Mouse (Mus musculus): ENCODE data around the gene Fyco1. TPM values are rescaled to one million over a fixed set of nuclear protein-coding genes. Genes with fewer than 3 reads are reported as not detected.

Fyco1 gene
- total and polyA plus RNA-seq, 2 experiments from 2014 or later, result 40.9 to 82.7 TPM

- Histone ChIP-seq H3K4me3 (ENCODE audit: low read depth, low read length) (no peak within 1 kb of the TSS), H3K27ac (ENCODE audit: low read depth) (no peak within 1 kb of the TSS), H3K9me3 (replicated peaks; ENCODE audit: control insufficient read depth, low read length) (no peaks in the 10 kb centered on the region), H3K4me1 (ENCODE audit: control insufficient read depth, insufficient read depth) (no peaks in the 10 kb centered on the region), H3K27me3 (ENCODE audit: control insufficient read depth, insufficient read depth, low read length) (no peaks in the 10 kb centered on the region), H3K4me2 (ENCODE audit: low read depth, low read length) (no peak within 1 kb of the TSS), H3K36me3 (replicated peaks; ENCODE audit: control insufficient read depth, insufficient read depth, low read length) (no peaks in the 10 kb centered on the region), H3K9ac (replicated peaks; ENCODE audit: low read depth, low read length) (no peak within 1 kb of the TSS)
- DNase-seq (ENCODE audit: low spot score), result no peak
- TF ChIP-seq CTCF (IDR thresholded peaks at IDR 0.05; ENCODE audit: low read depth) (no peak), EP300 (IDR thresholded peaks at IDR 0.05; ENCODE audit: low read depth) (no peak)
- WGBS, result 83% methylated on average over 9 of the region's 9 CpGs
- ATAC-seq (ENCODE audit: insufficient read depth, low read depth), result no peak
These were observed 10.2 kb upstream of the Fyco1 start, which contains the start of gene Xcr1 for GRCm38 (mm10) chr9:123861929-123862328. TSS of gene Xcr1 (minus strand) at chr9:123862029.

GRCm38 (mm10) chr9:123856836-123857235, 5.1 kb upstream of the Fyco1 start:
- WGBS, result 73% methylated on average over 2 of the region's 2 CpGs
- Histone ChIP-seq H3K4me2 (ENCODE audit: low read depth, low read length) (no peak overlapping the region), H3K4me3 (ENCODE audit: low read depth, low read length) (no peak overlapping the region), H3K27ac (ENCODE audit: low read depth) (no peak overlapping the region), H3K9me3 (replicated peaks; ENCODE audit: control insufficient read depth, low read length) (no peaks in the 10 kb centered on the region), H3K27me3 (ENCODE audit: control insufficient read depth, insufficient read depth, low read length) (no peaks in the 10 kb centered on the region), H3K9ac (replicated peaks; ENCODE audit: low read depth, low read length) (no peak overlapping the region), H3K4me1 (ENCODE audit: control insufficient read depth, insufficient read depth) (no peaks in the 10 kb centered on the region), H3K36me3 (replicated peaks; ENCODE audit: control insufficient read depth, insufficient read depth, low read length) (no peaks in the 10 kb centered on the region)
- DNase-seq (ENCODE audit: low spot score) (no peak), ATAC-seq (ENCODE audit: insufficient read depth, low read depth) (no peak)
- no peak for TF ChIP-seq EP300 (IDR thresholded peaks at IDR 0.05; ENCODE audit: low read depth)
- TF ChIP-seq CTCF (IDR thresholded peaks at IDR 0.05; ENCODE audit: low read depth), result no peak

GRCm38 (mm10) chr9:123852449-123853390, 1.0 kb upstream of the Fyco1 start:
- DNase-seq (ENCODE audit: low spot score), result no peak
- H3K9ac ChIP-seq (replicated peaks; ENCODE audit: low read depth, low read length), result peak overlapping the region; percentile 44; the same call in 1 of the 2 replicates
- TF ChIP-seq EP300 (IDR thresholded peaks at IDR 0.05; ENCODE audit: low read depth) (no peak), CTCF (IDR thresholded peaks at IDR 0.05; ENCODE audit: low read depth) (no peak)

GRCm38 (mm10) chr9:123851062-123851712, 512 bp downstream of the Fyco1 start:
- Histone ChIP-seq H3K4me3 (ENCODE audit: low read depth, low read length) (peak overlapping the region; percentile 90), H3K36me3 (replicated peaks; ENCODE audit: control insufficient read depth, insufficient read depth, low read length) (no peaks in the 10 kb centered on the region), H3K27me3 (ENCODE audit: control insufficient read depth, insufficient read depth, low read length) (no peaks in the 10 kb centered on the region), H3K4me1 (ENCODE audit: control insufficient read depth, insufficient read depth) (peaks cover 24% of the 10 kb centered on the region; the same call in 1 of the 2 replicates), H3K9me3 (replicated peaks; ENCODE audit: control insufficient read depth, low read length) (no peaks in the 10 kb centered on the region), H3K27ac (ENCODE audit: low read depth) (peak overlapping the region; percentile 99), H3K4me2 (ENCODE audit: low read depth, low read length) (peak overlapping the region; percentile 64), H3K9ac (replicated peaks; ENCODE audit: low read depth, low read length) (peak overlapping the region; percentile 93)
- WGBS, result under 1% methylated on average over 27 of the region's 27 CpGs
- DNase-seq (ENCODE audit: low spot score) (peak; percentile 49), ATAC-seq (ENCODE audit: insufficient read depth, low read depth) (peak; percentile 66)
- TF ChIP-seq CTCF (IDR thresholded peaks at IDR 0.05; ENCODE audit: low read depth), result no peak
- no peak; the same call in 1 of the 2 replicates for TF ChIP-seq EP300 (IDR thresholded peaks at IDR 0.05; ENCODE audit: low read depth)

More at GRCm38 (mm10) chr9:123852449-123853390, 1.0 kb upstream of the Fyco1 start:
- 50% methylated on average over 5 of the region's 5 CpGs for WGBS
- H3K27ac ChIP-seq (ENCODE audit: low read depth), result peak overlapping the region; percentile 63
- H3K9me3 ChIP-seq (replicated peaks; ENCODE audit: control insufficient read depth, low read length), result no peaks in the 10 kb centered on the region
- no peaks in the 10 kb centered on the region for H3K36me3 ChIP-seq (replicated peaks; ENCODE audit: control insufficient read depth, insufficient read depth, low read length)
- ATAC-seq (ENCODE audit: insufficient read depth, low read depth), result no peak
- H3K4me2 ChIP-seq (ENCODE audit: low read depth, low read length), result peak overlapping the region; percentile 60
- H3K4me3 ChIP-seq (ENCODE audit: low read depth, low read length), result peak overlapping the region; percentile 37
- H3K27me3 ChIP-seq (ENCODE audit: control insufficient read depth, insufficient read depth, low read length), result no peaks in the 10 kb centered on the region
- H3K4me1 ChIP-seq (ENCODE audit: control insufficient read depth, insufficient read depth), result peaks cover 13% of the 10 kb centered on the region; the same call in 1 of the 2 replicates

GRCm38 (mm10) chr9:123850705-123851061, 1.0 kb downstream of the Fyco1 start:
- Histone ChIP-seq H3K9me3 (replicated peaks; ENCODE audit: control insufficient read depth, low read length) (no peaks in the 10 kb centered on the region), H3K4me2 (ENCODE audit: low read depth, low read length) (peak overlapping the region; percentile 64), H3K36me3 (replicated peaks; ENCODE audit: control insufficient read depth, insufficient read depth, low read length) (no peaks in the 10 kb centered on the region), H3K9ac (replicated peaks; ENCODE audit: low read depth, low read length) (peak overlapping the region; percentile 93), H3K4me1 (ENCODE audit: control insufficient read depth, insufficient read depth) (peaks cover 29% of the 10 kb centered on the region), H3K27me3 (ENCODE audit: control insufficient read depth, insufficient read depth, low read length) (no peaks in the 10 kb centered on the region), H3K4me3 (ENCODE audit: low read depth, low read length) (peak overlapping the region; percentile 90), H3K27ac (ENCODE audit: low read depth) (peak overlapping the region; percentile 99)
- DNase-seq (ENCODE audit: low spot score) (peak; percentile 66), ATAC-seq (ENCODE audit: insufficient read depth, low read depth) (peak; percentile 17; the same call in 1 of the 2 replicates)
- TF ChIP-seq CTCF (IDR thresholded peaks at IDR 0.05; ENCODE audit: low read depth), result no peak
- TF ChIP-seq EP300 (IDR thresholded peaks at IDR 0.05; ENCODE audit: low read depth), result no peak
- WGBS, result 2% methylated on average over 2 of the region's 2 CpGs

Measured in heart, postnatal 0 days (tissue).